Mouse (Mus musculus): Measurements from ENCODE around the gene Tmc4.
A peak's percentile ranks its signal among the peaks of the same experiment; 100 is the strongest.

- TF ChIP-seq CTCF (IDR thresholded peaks at IDR 0.05; ENCODE audit: control insufficient read depth, insufficient read depth, low read length) (peak; percentile 98), POLR2A (IDR thresholded peaks at IDR 0.05; ENCODE audit: borderline replicate concordance, control insufficient read depth, low read depth, low read length) (no peak)
Measured at GRCm38 (mm10) chr7:3674507-3675227, 2.7 kb downstream of the Tmc4 start.

Measured in bone marrow, adult 2 months (tissue).